Mouse (Mus musculus) fat pad, adult 2 months (tissue): ENCODE data around the gene Tspan5.

ENCODE experiments used
- DNase-seq: peaks from one replicate; pipeline ENCODE4 v3.0.0-alpha.2; 2011; ENCODE audit warnings: low read depth, low spot score; ENCODE audit errors: extremely low read depth

Tspan5 gene

DNA sequence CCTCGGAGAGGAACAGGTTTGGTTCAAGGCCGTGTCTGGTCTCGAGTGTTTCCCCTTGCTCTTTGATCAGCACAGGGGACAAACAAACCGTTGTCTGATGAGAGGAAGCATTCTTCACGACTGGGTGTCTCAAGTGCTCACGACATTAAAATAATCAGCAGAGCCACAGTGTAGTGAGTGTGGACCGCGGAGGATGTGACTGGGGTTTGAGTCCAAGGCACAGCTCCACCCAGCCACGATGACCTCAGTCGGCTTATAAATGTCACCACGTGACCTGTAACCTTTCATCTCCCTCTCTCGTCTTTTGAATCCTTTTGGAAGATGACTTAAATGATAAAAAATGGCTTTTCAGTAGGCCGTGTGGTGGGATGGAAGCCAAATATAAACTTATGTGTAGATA, 126.4 kb downstream of the Tspan5 start:
- no peak for DNase-seq

DNA sequence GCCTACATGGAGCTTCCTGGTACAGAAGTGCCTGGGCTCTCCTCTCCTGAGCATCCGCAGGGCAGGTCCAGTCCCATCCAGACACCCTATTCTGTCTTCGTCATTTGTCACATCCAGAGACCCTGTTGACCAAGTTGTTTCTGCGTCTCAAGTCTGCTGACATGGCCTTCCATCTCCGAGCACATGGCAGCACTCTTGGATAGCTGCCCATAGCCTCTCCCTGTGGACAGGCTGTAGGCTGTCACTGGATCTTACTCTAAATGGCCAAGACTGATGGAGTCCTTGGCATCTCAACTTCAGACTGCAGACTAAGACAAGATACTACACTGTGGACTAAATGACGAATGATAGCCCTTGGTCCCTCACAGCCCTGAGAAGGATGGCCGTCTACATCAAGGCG, 133.3 kb downstream of the Tspan5 start:
- no peak for DNase-seq

GRCm38 (mm10) chr3:138875936-138876335, 133.9 kb downstream of the Tspan5 start:
- DNase-seq: no peak

GRCm38 (mm10) chr3:138876418-138876817, 134.4 kb downstream of the Tspan5 start:
- DNase-seq: no peak

- DNase-seq: no peak
Observed at GRCm38 (mm10) chr3:138876931-138877361, 135.0 kb downstream of the Tspan5 start.

- no peak for DNase-seq
Observed at GRCm38 (mm10) chr3:138877741-138878140, 135.7 kb downstream of the Tspan5 start.

- DNase-seq: no peak
Observed at GRCm38 (mm10) chr3:138880999-138881724, 139.2 kb downstream of the Tspan5 start.

DNA sequence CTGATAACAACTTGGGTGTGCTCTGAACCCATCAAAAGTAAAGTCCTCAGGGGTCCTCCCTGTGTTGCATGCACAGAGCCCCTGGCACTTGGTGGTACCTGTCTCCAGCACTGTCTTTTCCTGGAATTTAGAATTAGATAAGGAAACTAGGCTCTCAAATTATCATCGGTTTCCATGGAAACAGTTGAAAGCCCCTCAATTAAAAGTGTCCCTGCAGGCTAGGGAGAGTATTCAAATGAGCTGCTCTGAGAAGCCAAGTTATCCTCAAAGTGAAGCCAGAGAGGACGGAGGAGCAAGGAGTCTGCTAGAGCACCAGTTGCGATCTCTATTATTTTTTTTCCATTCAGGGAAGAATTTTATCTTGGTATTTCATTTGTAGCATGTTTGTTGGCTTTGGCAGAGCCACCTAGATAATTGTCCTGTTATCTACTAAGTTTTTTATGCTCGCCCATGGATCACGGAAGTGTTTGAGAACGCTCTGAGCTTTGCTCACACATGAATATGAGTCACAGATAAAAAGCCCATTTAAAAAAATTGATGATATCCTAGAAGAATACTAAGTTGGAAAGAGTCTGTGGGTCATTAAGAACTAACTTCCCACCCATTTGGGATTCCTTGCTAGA, 139.8 kb downstream of the Tspan5 start:
- no peak for DNase-seq

- no peak for DNase-seq
Observed at GRCm38 (mm10) chr3:138886121-138886520, 144.1 kb downstream of the Tspan5 start.

- no peak for DNase-seq
Observed at GRCm38 (mm10) chr3:138889214-138889613, 147.2 kb downstream of the Tspan5 start.

DNA sequence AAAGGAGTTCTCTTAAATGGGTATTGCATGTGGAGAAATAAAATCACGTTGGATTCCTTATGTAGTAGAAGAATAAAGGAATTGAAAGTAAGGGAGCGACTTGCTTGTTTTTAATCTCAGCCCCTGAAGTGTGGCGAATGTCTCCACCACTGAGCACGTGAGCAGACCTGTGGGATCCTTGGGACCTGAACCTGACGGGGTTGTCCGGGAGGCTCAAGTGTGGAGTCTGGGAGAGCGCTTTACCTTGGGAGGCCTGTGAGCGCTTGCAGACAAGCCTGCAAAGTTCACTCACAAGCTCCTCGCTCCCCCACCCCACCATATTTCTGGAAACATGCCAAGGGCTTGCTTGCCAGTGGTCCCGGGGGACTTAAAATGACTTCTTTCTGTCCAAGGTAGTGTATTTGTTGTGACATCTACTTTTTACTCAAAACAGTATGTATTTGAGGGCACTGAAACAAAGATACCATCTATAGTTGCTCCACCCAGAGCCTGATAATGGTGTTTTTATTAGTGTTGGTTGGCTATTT, 147.8 kb downstream of the Tspan5 start:
- DNase-seq: no peak

DNA sequence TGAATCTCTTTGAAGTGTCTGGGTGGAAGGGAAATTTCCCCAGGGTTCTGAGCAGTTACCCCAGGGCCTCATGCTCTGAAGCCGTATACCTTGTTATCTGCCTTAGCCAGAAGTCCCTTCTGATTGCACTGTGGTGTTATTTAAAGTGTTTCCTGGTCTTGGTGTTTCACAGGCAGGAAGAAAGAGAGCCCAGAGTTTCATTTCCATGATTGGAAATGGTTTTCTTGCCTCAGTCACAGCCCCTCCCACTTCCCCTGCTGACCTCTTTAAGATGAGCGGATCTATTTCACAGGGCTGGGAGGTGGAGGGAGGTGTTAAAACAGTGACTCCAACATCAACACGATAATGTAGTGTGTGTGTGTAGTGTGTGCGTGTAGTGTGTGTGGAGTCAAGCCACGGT, 151.5 kb downstream of the Tspan5 start:
- no peak for DNase-seq

DNA sequence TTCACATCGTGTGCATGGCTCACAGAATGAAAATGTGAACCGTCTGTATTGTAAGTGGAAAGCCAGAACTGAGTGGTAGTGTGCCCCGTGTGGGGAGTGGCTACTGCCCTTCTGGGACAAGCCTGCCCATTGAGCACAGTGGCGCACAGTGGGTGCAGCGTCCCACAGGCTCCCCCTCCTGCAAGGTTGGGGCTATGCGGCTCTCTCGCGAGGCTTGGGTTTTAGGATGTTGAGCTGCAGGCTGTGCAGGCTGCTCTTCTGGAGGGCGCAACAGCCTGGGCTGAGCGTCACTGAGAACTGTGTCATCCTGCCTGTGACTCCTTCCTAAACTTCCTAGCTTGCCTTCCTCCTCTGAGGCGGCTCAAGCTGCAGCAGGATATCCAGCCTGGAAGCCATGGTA, 155.5 kb downstream of the Tspan5 start:
- DNase-seq: no peak

DNA sequence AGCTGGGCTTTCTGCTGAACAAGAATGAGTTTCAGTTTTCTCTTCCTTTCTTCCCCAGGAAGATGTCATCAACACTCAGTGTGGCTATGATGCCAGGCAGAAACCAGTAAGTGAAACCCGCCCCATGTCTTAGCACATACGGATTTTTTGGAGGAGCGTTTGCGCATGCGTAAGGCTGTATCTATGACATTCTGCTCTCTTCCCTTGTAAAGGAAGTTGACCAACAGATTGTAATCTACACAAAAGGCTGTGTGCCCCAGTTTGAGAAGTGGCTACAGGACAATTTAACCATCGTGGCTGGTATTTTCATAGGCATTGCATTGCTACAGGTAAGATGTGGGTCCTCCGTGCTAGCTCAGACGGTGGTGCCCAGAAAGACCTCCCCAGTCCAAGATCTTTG, 156.1 kb downstream of the Tspan5 start:
- DNase-seq: no peak

- no peak for DNase-seq
Observed at GRCm38 (mm10) chr3:138900571-138901141, 158.7 kb downstream of the Tspan5 start.

GRCm38 (mm10) chr3:138905678-138906077, 163.7 kb downstream of the Tspan5 start:
- no peak for DNase-seq

- peak; percentile 65 for DNase-seq
Observed at GRCm38 (mm10) chr3:138906112-138906880, 164.3 kb downstream of the Tspan5 start.

- no peak for DNase-seq
Observed at GRCm38 (mm10) chr3:138909313-138909712, 167.3 kb downstream of the Tspan5 start.

GRCm38 (mm10) chr3:138912504-138912903, 170.5 kb downstream of the Tspan5 start:
- DNase-seq: no peak

GRCm38 (mm10) chr3:138914626-138915288, 172.8 kb downstream of the Tspan5 start:
- DNase-seq: no peak

DNA sequence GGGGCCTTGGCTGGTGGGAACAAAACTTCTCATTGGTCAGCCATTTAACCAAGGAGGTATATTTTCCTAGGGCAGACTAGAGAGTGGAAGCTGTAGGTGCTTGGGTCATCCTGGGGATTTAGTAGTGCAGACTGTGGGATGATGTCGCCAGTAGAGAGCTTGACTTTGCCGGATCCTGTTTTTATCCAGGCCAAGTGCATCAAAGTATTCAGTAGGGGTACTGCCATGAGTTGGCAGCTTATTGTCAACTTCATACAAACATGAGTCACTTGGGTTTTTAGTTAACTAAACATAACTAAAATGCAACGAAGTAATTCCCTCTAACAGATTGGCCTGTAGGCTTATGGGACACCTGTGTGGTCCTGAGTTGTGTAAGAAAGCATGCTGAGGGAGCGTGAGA, 174.6 kb downstream of the Tspan5 start:
- DNase-seq: no peak
